Mouse (Mus musculus): Measurements from ENCODE around the gene Zfp40. TPM values are rescaled to one million over a fixed set of nuclear protein-coding genes. Genes with fewer than 3 reads are reported as not detected.
"Not testable (repeated sequence)": the region's sequence is repeated elsewhere in the genome, so short reads cannot be mapped to it uniquely, and the experiment has no call there.

Zfp40 gene
- 0.29 and 0.44 TPM in 2 replicates for polyA plus RNA-seq (2012; rRNA removed)

GRCm38 (mm10) chr17:23192453-23193379 is at the start of gene Zfp40:
Gene Zfp40 (minus strand): TSS chr17:23193252.
- DNase-seq (ENCODE audit: low read depth in 1 of 2, low spot score in 2 of 2): peak; percentile 69 to 85
- H3K4me3 ChIP-seq (ENCODE audit: extremely low read depth, insufficient read depth, insufficient read length): peak within 1 kb of the TSS; percentile 93
- TF ChIP-seq CTCF (IDR thresholded peaks at IDR 0.05; ENCODE audit: extremely low read depth, insufficient read depth, insufficient read length, insufficient replicate concordance) (no peak), POLR2A (IDR thresholded peaks at IDR 0.05; ENCODE audit: low read depth, low read length) (no peak)
- no peaks in the 10 kb centered on the region for H3K27me3 ChIP-seq (ENCODE audit: control insufficient read depth, insufficient read depth, low read length)
- no peaks in the 10 kb centered on the region; the same call in 1 of the 2 replicates for H3K4me1 ChIP-seq (ENCODE audit: control insufficient read depth, insufficient read depth, insufficient read length)
- no peaks in the 10 kb centered on the region; the same call in 1 of the 2 replicates for H3K36me3 ChIP-seq (ENCODE audit: control insufficient read depth, insufficient read depth, low read length)
- peak within 1 kb of the TSS; percentile 14; the same call in 1 of the 2 replicates for H3K27ac ChIP-seq (ENCODE audit: insufficient read depth, low read length)
- 3% methylated on average over 27 of the region's 27 CpGs for WGBS

- TF ChIP-seq CTCF (IDR thresholded peaks at IDR 0.05; ENCODE audit: extremely low read depth, insufficient read depth, insufficient read length, insufficient replicate concordance) (no peak), POLR2A (IDR thresholded peaks at IDR 0.05; ENCODE audit: low read depth, low read length) (no peak)
- DNase-seq (ENCODE audit: low read depth in 1 of 2, low spot score in 2 of 2): no peak
- Histone ChIP-seq H3K27ac (ENCODE audit: insufficient read depth, low read length) (no peak overlapping the region), H3K27me3 (ENCODE audit: control insufficient read depth, insufficient read depth, low read length) (no peaks in the 10 kb centered on the region), H3K36me3 (ENCODE audit: control insufficient read depth, insufficient read depth, low read length) (no peaks in the 10 kb centered on the region), H3K4me3 (ENCODE audit: extremely low read depth, insufficient read depth, insufficient read length) (no peak overlapping the region), H3K4me1 (ENCODE audit: control insufficient read depth, insufficient read depth, insufficient read length) (no peaks in the 10 kb centered on the region)
- 94% methylated on average over 2 of the region's 2 CpGs for WGBS
Measured at GRCm38 (mm10) chr17:23218320-23218719, 25.3 kb upstream of the Zfp40 start.

- H3K4me1 ChIP-seq (ENCODE audit: control insufficient read depth, insufficient read depth, insufficient read length); H3K27ac ChIP-seq (ENCODE audit: insufficient read depth, low read length); H3K27me3 ChIP-seq (ENCODE audit: control insufficient read depth, insufficient read depth, low read length); H3K4me3 ChIP-seq (ENCODE audit: extremely low read depth, insufficient read depth, insufficient read length); DNase-seq (ENCODE audit: low read depth in 1 of 2, low spot score in 2 of 2); H3K36me3 ChIP-seq (ENCODE audit: control insufficient read depth, insufficient read depth, low read length): not testable (repeated sequence)
- 0% methylated on average over 1 of the region's 1 CpGs for WGBS
- TF ChIP-seq CTCF (IDR thresholded peaks at IDR 0.05; ENCODE audit: extremely low read depth, insufficient read depth, insufficient read length, insufficient replicate concordance): peak; percentile 26; the same call in 1 of the 2 replicates
Measured at GRCm38 (mm10) chr17:23199856-23200255, 6.8 kb upstream of the Zfp40 start.

- no peaks in the 10 kb centered on the region; the same call in 1 of the 2 replicates for H3K36me3 ChIP-seq (ENCODE audit: control insufficient read depth, insufficient read depth, low read length)
- no peaks in the 10 kb centered on the region; the same call in 1 of the 2 replicates for H3K4me1 ChIP-seq (ENCODE audit: control insufficient read depth, insufficient read depth, insufficient read length)
- no peak for TF ChIP-seq CTCF (IDR thresholded peaks at IDR 0.05; ENCODE audit: extremely low read depth, insufficient read depth, insufficient read length, insufficient replicate concordance)
- no peaks in the 10 kb centered on the region for H3K27me3 ChIP-seq (ENCODE audit: control insufficient read depth, insufficient read depth, low read length)
- peak overlapping the region; percentile 49 for H3K4me3 ChIP-seq (ENCODE audit: extremely low read depth, insufficient read depth, insufficient read length)
- no peak overlapping the region for H3K27ac ChIP-seq (ENCODE audit: insufficient read depth, low read length)
- WGBS: under 1% methylated on average over 11 of the region's 11 CpGs
- DNase-seq (ENCODE audit: low read depth in 1 of 2, low spot score in 2 of 2): peak; percentile 8 to 18
Measured at GRCm38 (mm10) chr17:23193441-23193840, 389 bp upstream of the Zfp40 start.

GRCm38 (mm10) chr17:23187680-23188079 is 5.4 kb downstream of the Zfp40 start:
- no peak for TF ChIP-seq CTCF (IDR thresholded peaks at IDR 0.05; ENCODE audit: extremely low read depth, insufficient read depth, insufficient read length, insufficient replicate concordance)
- no peak for TF ChIP-seq POLR2A (IDR thresholded peaks at IDR 0.05; ENCODE audit: low read depth, low read length)

More at GRCm38 (mm10) chr17:23187680-23188079, 5.4 kb downstream of the Zfp40 start:
- Histone ChIP-seq H3K27ac (ENCODE audit: insufficient read depth, low read length) (no peak overlapping the region), H3K27me3 (ENCODE audit: control insufficient read depth, insufficient read depth, low read length) (no peaks in the 10 kb centered on the region), H3K4me3 (ENCODE audit: extremely low read depth, insufficient read depth, insufficient read length) (no peak overlapping the region), H3K36me3 (ENCODE audit: control insufficient read depth, insufficient read depth, low read length) (peaks cover 5% of the 10 kb centered on the region), H3K4me1 (ENCODE audit: control insufficient read depth, insufficient read depth, insufficient read length) (no peaks in the 10 kb centered on the region; the same call in 1 of the 2 replicates)
- DNase-seq (ENCODE audit: low read depth in 1 of 2, low spot score in 2 of 2): no peak
- WGBS: 78% methylated on average over 2 of the region's 2 CpGs

Other genes starting within 250 kb of the Zfp40 start
- gene Vmn2r-ps130, start 132.1 kb downstream of the Zfp40 start, polyA plus RNA-seq (2012; rRNA removed): not detected in 2 replicates
- gene Vmn2r114, start 119.3 kb upstream of the Zfp40 start, polyA plus RNA-seq (2012; rRNA removed): not detected in 2 replicates
- gene Vmn2r115, start 150.5 kb upstream of the Zfp40 start, polyA plus RNA-seq (2012; rRNA removed): not detected in 2 replicates
- not detected in 2 replicates for gene Vmn2r116, start 191.4 kb upstream of the Zfp40 start, polyA plus RNA-seq (2012; rRNA removed)

Measured in spleen, adult 2 months (tissue).